Mouse (Mus musculus) mouse embryonic stem cell (cell line): ENCODE data around the gene Mup11.
"Not testable (repeated sequence)": the region's sequence is repeated elsewhere in the genome, so short reads cannot be mapped to it uniquely, and the experiment has no call there.

ENCODE experiments used
- in situ Hi-C, 2 experiments: fragments of 300-500 bp; cut with MboI; formaldehyde crosslinking; loops; 1 replicate in 1 of 2; 3 replicates in 1 of 2; pipeline ENCODE4 v1.14.3; 2019 to 2020; ENCODE audit warnings: low sequenced_read_pairs in 2 of 2, low pct_unique_long_range_greater_than_20kb in 1 of 2, mixed read lengths in 1 of 2; ENCODE audit not compliant: unreplicated experiment in 1 of 2

The Mup11 gene

GRCm38 (mm10) chr4:60662311-60662710 lies at the start of gene Mup11:
Mup11 (minus strand) TSS chr4:60662411.
- in situ Hi-C loops = not testable (repeated sequence)
